Mouse (Mus musculus) duodenum, adult 2 months (tissue): Measurements from ENCODE around the gene Ranbp3. TPM values are rescaled to one million over a fixed set of nuclear protein-coding genes. Genes with fewer than 3 reads are reported as not detected.

Experiments used
- polyA plus RNA-seq: library from polyadenylated mRNA; depleted of rRNA; stranded (reverse); fragments of >200 nt; gene quantifications from 2 replicates; pipeline ENCODE4 v1.2.3, GENCODE M21; 2012; ENCODE audit warnings: low replicate concordance; rRNA removed

Ranbp3 gene
- polyA plus RNA-seq: 54.2 and 59.4 TPM in 2 replicates

GRCm38 (mm10) chr17:56672941-56673646 is at the start of gene Ranbp3:
Gene Ranbp3 (plus strand): TSS chr17:56673294.

GRCm38 (mm10) chr17:56626754-56627470 is 46.2 kb upstream of the Ranbp3 start, which contains the start of gene Lonp1:
Gene Lonp1 (minus strand): TSS chr17:56626887.

GRCm38 (mm10) chr17:56627530-56628277 is 45.4 kb upstream of the Ranbp3 start, which contains the start of gene Catsperd:
Gene Catsperd (plus strand): TSS chr17:56628143.

GRCm38 (mm10) chr17:56717363-56718058 is 44.4 kb downstream of the Ranbp3 start, which contains the start of the genes Ndufa11 and Vmac:
Gene Ndufa11 (plus strand): TSS chr17:56717767.
Gene Vmac (minus strand): TSS chr17:56718022.

GRCm38 (mm10) chr17:56757416-56758123 is 84.5 kb downstream of the Ranbp3 start, which contains the start of gene Nrtn:
Gene Nrtn (minus strand): TSS chr17:56757530.

Other genes with a start within 250 kb of the Ranbp3 start
- gene Ptprs, start 196.8 kb upstream of the Ranbp3 start, polyA plus RNA-seq: 25.7 and 52.3 TPM in 2 replicates
- gene Znrf4, start 160.9 kb upstream of the Ranbp3 start, polyA plus RNA-seq: not detected in 2 replicates
- gene Gm20219, start 118.9 kb upstream of the Ranbp3 start, polyA plus RNA-seq: 2.0 and 4.9 TPM in 2 replicates
- gene Safb2, start 88.7 kb upstream of the Ranbp3 start, polyA plus RNA-seq: 81.6 and 116 TPM in 2 replicates
- 94.0 and 121 TPM in 2 replicates for gene Safb, start 88.5 kb upstream of the Ranbp3 start, polyA plus RNA-seq
- gene 2410015M20Rik, start 63.5 kb upstream of the Ranbp3 start, polyA plus RNA-seq: 110 and 138 TPM in 2 replicates
- gene Rpl36, start 59.9 kb upstream of the Ranbp3 start, polyA plus RNA-seq: 1,297 and 1,737 TPM in 2 replicates
- 47.0 and 47.8 TPM in 2 replicates for gene Lonp1, start 46.4 kb upstream of the Ranbp3 start, polyA plus RNA-seq
- 0.21 and 0.26 TPM in 2 replicates for gene Catsperd, start 45.2 kb upstream of the Ranbp3 start, polyA plus RNA-seq
- 935 and 1,518 TPM in 2 replicates for gene Ndufa11, start 44.5 kb downstream of the Ranbp3 start, polyA plus RNA-seq
- gene Vmac, start 44.7 kb downstream of the Ranbp3 start, polyA plus RNA-seq: 12.6 and 14.3 TPM in 2 replicates
- gene Nrtn, start 84.2 kb downstream of the Ranbp3 start, polyA plus RNA-seq: 42.6 and 69.2 TPM in 2 replicates
- gene Dus3l, start 91.5 kb downstream of the Ranbp3 start, polyA plus RNA-seq: 52.6 and 66.0 TPM in 2 replicates
- 6.7 and 10.7 TPM in 2 replicates for gene Prr22, start 97.0 kb downstream of the Ranbp3 start, polyA plus RNA-seq
- gene Rfx2, start 157.7 kb downstream of the Ranbp3 start, polyA plus RNA-seq: 6.4 and 8.5 TPM in 2 replicates
- gene Acsbg2, start 201.2 kb downstream of the Ranbp3 start, polyA plus RNA-seq: not detected in 2 replicates
- 0.04 and 0.06 TPM in 2 replicates for gene 1700061G19Rik, start 202.2 kb downstream of the Ranbp3 start, polyA plus RNA-seq